Comparison of ENCODE assay signal across 1 mouse cellular context in the genomic region with DNA sequence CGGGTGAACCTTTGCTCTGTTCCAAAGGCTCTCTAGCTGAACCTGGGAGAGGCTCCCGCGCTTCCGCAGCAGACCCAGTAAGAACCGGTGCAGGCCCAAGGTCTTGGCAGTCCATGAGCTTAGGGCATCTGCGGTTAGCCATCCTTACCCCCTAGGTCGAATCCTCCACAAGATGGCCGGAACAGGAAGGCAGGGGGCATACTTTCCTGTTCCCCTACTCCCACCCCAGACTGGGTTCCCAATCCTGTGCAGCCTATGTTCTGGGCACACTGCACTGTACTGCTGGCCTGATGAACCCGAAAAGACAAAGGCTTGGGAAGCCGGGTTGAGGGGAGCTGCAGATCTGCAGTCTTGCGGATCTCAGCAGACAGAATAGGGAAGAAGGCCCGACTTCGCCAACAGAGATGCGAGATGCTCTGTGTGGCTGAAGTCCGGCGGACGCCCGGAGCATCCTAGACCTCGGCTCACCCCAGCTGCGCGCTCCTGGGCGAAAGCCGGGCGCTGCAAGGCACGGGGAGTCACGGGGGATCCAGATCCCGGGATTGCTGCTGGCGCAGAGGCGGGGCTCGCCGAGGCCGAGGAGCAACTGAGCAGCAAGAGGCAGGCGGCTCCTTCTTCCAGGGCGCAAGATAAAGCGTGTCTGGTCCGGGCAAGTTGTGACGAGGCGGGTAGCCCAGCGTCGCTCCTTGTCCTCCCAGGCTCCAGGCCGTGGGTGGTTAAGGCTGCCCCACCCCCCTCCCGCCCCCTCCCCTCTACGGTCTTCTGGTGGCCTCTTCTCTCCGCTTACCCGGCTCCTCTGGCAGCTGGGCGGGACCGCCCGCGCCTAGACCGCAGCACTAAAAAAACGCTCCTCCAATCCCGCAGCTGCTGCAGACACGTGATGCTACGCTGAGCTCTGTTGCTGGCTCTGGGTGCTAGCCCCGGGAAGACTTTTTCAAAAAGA.
TF ChIP-seq lines count a peak whose summit lies in the region.

TSS of gene Dzip1 (minus strand) at position 788 of the 943 bp plus-strand sequence.

TF ChIP-seq in CH12.LX, 34 proteins besides CTCF, POLR2A, EP300 and RAD21 (continued from another document):
- no peak for TF ChIP-seq GABPA (IDR thresholded peaks at IDR 0.05; ENCODE audit: insufficient replicate concordance, low read depth, low read length)
- no peak for TF ChIP-seq CHD1 (IDR thresholded peaks at IDR 0.05; ENCODE audit: low read depth, low read length)
- TF ChIP-seq SMC3 (IDR thresholded peaks at IDR 0.05; ENCODE audit: low read depth, low read length) = no peak
- TF ChIP-seq USF2 (conservative IDR thresholded peaks at IDR 0.05; ENCODE audit: low read depth, low read length) = peak; percentile 11; the same call in 1 of the 2 replicates
- no peak for TF ChIP-seq HCFC1 (IDR thresholded peaks at IDR 0.05; ENCODE audit: low read depth, low read length)
- TF ChIP-seq ZNF384 (IDR thresholded peaks at IDR 0.05; ENCODE audit: low read depth, low read length) = peak; percentile 46
- TF ChIP-seq ZC3H11A (IDR thresholded peaks at IDR 0.05; ENCODE audit: low read depth, low read length) = no peak
- no peak for TF ChIP-seq ELF1 (IDR thresholded peaks at IDR 0.05; ENCODE audit: low read depth, low read length)
- TF ChIP-seq BHLHE40 (IDR thresholded peaks at IDR 0.05; ENCODE audit: low read depth, low read length) = peak; percentile 59; the same call in 1 of the 2 replicates
- TF ChIP-seq ZMIZ1 (IDR thresholded peaks at IDR 0.05; ENCODE audit: low read depth, low read length) = no peak
- TF ChIP-seq UBTF (IDR thresholded peaks at IDR 0.05; ENCODE audit: low read depth, low read length) = no peak
- TF ChIP-seq MYC (IDR thresholded peaks at IDR 0.05; ENCODE audit: low read depth, low read length) = no peak
- TF ChIP-seq ETS1 (conservative IDR thresholded peaks at IDR 0.05; ENCODE audit: low read depth, low read length) = no peak
- TF ChIP-seq JUND (conservative IDR thresholded peaks at IDR 0.05; ENCODE audit: low read depth, low read length) = no peak
- no peak for TF ChIP-seq MEF2A (IDR thresholded peaks at IDR 0.05; ENCODE audit: borderline replicate concordance, low read depth, low read length)
- no peak for TF ChIP-seq CHD2 (IDR thresholded peaks at IDR 0.05; ENCODE audit: low read length)
- TF ChIP-seq TBP (conservative IDR thresholded peaks at IDR 0.05; ENCODE audit: low read depth, low read length) = no peak
- TF ChIP-seq RCOR1 (conservative IDR thresholded peaks at IDR 0.05; ENCODE audit: low read depth, low read length) = no peak
- no peak for TF ChIP-seq PAX5 (IDR thresholded peaks at IDR 0.05; ENCODE audit: low read length)
- TF ChIP-seq USF1 (IDR thresholded peaks at IDR 0.05; ENCODE audit: low read depth, low read length) = peak; percentile 69
- no peak for TF ChIP-seq POLR2AphosphoS2 (IDR thresholded peaks at IDR 0.05; ENCODE audit: low read depth, low read length)
- no peak for TF ChIP-seq SIN3A (IDR thresholded peaks at IDR 0.05; ENCODE audit: low read length)
- no peak for TF ChIP-seq MAZ (IDR thresholded peaks at IDR 0.05; ENCODE audit: low read depth, low read length)
- TF ChIP-seq TCF12 (IDR thresholded peaks at IDR 0.05; ENCODE audit: low read depth, low read length) = no peak
- no peak for TF ChIP-seq MAFK (IDR thresholded peaks at IDR 0.05; ENCODE audit: insufficient replicate concordance, low read length)
